Mouse (Mus musculus): ENCODE results near the gene Arhgap35. TPM values are rescaled to one million over a fixed set of nuclear protein-coding genes. Genes with fewer than 3 reads are reported as not detected.

Gene Arhgap35
- total and polyA plus RNA-seq, 3 experiments, result 26.2 to 64.8 (median 62.2) TPM

- DNase-seq, result no peak
These were observed 95.5 kb downstream of the Arhgap35 start for GRCm38 (mm10) chr7:16519310-16519709.

GRCm38 (mm10) chr7:16517198-16517597 lies 97.6 kb downstream of the Arhgap35 start:
- no peak for DNase-seq

- DNase-seq, result peak; percentile 64
These were observed 107.5 kb downstream of the Arhgap35 start for GRCm38 (mm10) chr7:16507284-16507683.

- no peak for DNase-seq
These were observed 109.6 kb downstream of the Arhgap35 start for GRCm38 (mm10) chr7:16505226-16505593.

- DNase-seq, result peak; percentile 65
These were observed 110.1 kb downstream of the Arhgap35 start for GRCm38 (mm10) chr7:16504573-16505225.

GRCm38 (mm10) chr7:16501571-16501970 lies 113.2 kb downstream of the Arhgap35 start:
- peak; percentile 67 for DNase-seq

- no peak for DNase-seq
These were observed 115.1 kb downstream of the Arhgap35 start for GRCm38 (mm10) chr7:16499671-16500104.

- no peak for DNase-seq
These were observed 118.5 kb downstream of the Arhgap35 start for GRCm38 (mm10) chr7:16496260-16496659.

- DNase-seq, result peak; percentile 32
These were observed 121.4 kb downstream of the Arhgap35 start for GRCm38 (mm10) chr7:16493361-16493760.

GRCm38 (mm10) chr7:16492211-16492610 lies 122.6 kb downstream of the Arhgap35 start:
- DNase-seq, result no peak

- peak; percentile 60 for DNase-seq
These were observed 123.0 kb downstream of the Arhgap35 start for GRCm38 (mm10) chr7:16491759-16492158.

GRCm38 (mm10) chr7:16489948-16490347 lies 124.8 kb downstream of the Arhgap35 start:
- DNase-seq, result peak; percentile 29

GRCm38 (mm10) chr7:16488816-16489215 lies 126.0 kb downstream of the Arhgap35 start:
- no peak for DNase-seq

- DNase-seq, result no peak
These were observed 137.2 kb downstream of the Arhgap35 start, which contains the start of gene Npas1 for GRCm38 (mm10) chr7:16477628-16478027. Npas1 (minus strand) TSS chr7:16477728.

- DNase-seq, result peak; percentile 24
These were observed 138.2 kb downstream of the Arhgap35 start for GRCm38 (mm10) chr7:16476600-16476989.

GRCm38 (mm10) chr7:16475764-16476599 lies 138.8 kb downstream of the Arhgap35 start:
- no peak for DNase-seq

GRCm38 (mm10) chr7:16475321-16475720 lies 139.5 kb downstream of the Arhgap35 start:
- no peak for DNase-seq

- peak; percentile 40 for DNase-seq
These were observed 140.3 kb downstream of the Arhgap35 start for GRCm38 (mm10) chr7:16474445-16474844.

- no peak for DNase-seq
These were observed 140.9 kb downstream of the Arhgap35 start for GRCm38 (mm10) chr7:16473847-16474246.

- no peak for DNase-seq
These were observed 142.6 kb downstream of the Arhgap35 start for GRCm38 (mm10) chr7:16472116-16472709.

- DNase-seq, result peak; percentile 17
These were observed 143.2 kb downstream of the Arhgap35 start for GRCm38 (mm10) chr7:16471549-16471948.

GRCm38 (mm10) chr7:16468115-16468514 lies 146.7 kb downstream of the Arhgap35 start:
- no peak for DNase-seq

GRCm38 (mm10) chr7:16466565-16466964 lies 148.2 kb downstream of the Arhgap35 start:
- no peak for DNase-seq

Data from adrenal gland, adult 2 months (tissue).